Mouse (Mus musculus): Measurements from ENCODE around the gene Lsm11.

GRCm38 (mm10) chr11:45908894-45909293, 35.8 kb downstream of the Lsm11 start:
- TF ChIP-seq CTCF (IDR thresholded peaks at IDR 0.05; ENCODE audit: insufficient read depth, low read depth, low read length) (no peak), POLR2A (IDR thresholded peaks at IDR 0.05; ENCODE audit: insufficient read depth, low read depth, low read length) (no peak)
